Mouse (Mus musculus): ENCODE results near the gene Gm21680. TPM values are rescaled to one million over a fixed set of nuclear protein-coding genes. Genes with fewer than 3 reads are reported as not detected.

Gm21680 gene
- polyA plus RNA-seq, 1 experiment from 2014 or later, result not detected

Other genes starting within 250 kb of the Gm21680 start
- 0.68 and 0.71 TPM in 2 replicates for gene Actr3b, start 212.7 kb downstream of the Gm21680 start, polyA plus RNA-seq (2015; fragmentation: Nextera tagmentation; extraction: Ambion mirVana)
- not detected in 2 replicates for gene Gm21663, start 30.3 kb downstream of the Gm21680 start, polyA plus RNA-seq (2015; fragmentation: Nextera tagmentation; extraction: Ambion mirVana)
- gene Gm21671, start 18.2 kb downstream of the Gm21680 start, polyA plus RNA-seq (2015; fragmentation: Nextera tagmentation; extraction: Ambion mirVana), result not detected in 2 replicates
- gene Gm21698, start 16.0 kb upstream of the Gm21680 start, polyA plus RNA-seq (2015; fragmentation: Nextera tagmentation; extraction: Ambion mirVana), result not detected in 2 replicates
- not detected in 2 replicates for gene Gm1979, start 32.1 kb upstream of the Gm21680 start, polyA plus RNA-seq (2015; fragmentation: Nextera tagmentation; extraction: Ambion mirVana)
- not detected in 2 replicates for gene Gm5862, start 50.3 kb upstream of the Gm21680 start, polyA plus RNA-seq (2015; fragmentation: Nextera tagmentation; extraction: Ambion mirVana)
- gene Speer4a, start 66.9 kb upstream of the Gm21680 start, polyA plus RNA-seq (2015; fragmentation: Nextera tagmentation; extraction: Ambion mirVana), result not detected in 2 replicates
- not detected in 2 replicates for gene Gm7347, start 85.9 kb upstream of the Gm21680 start, polyA plus RNA-seq (2015; fragmentation: Nextera tagmentation; extraction: Ambion mirVana)
- not detected in 2 replicates for gene Gm10471, start 116.6 kb upstream of the Gm21680 start, polyA plus RNA-seq (2015; fragmentation: Nextera tagmentation; extraction: Ambion mirVana)
- not detected in 2 replicates for gene 5031410I06Rik, start 132.7 kb upstream of the Gm21680 start, polyA plus RNA-seq (2015; fragmentation: Nextera tagmentation; extraction: Ambion mirVana)
- not detected in 2 replicates for gene Gm10220, start 148.8 kb upstream of the Gm21680 start, polyA plus RNA-seq (2015; fragmentation: Nextera tagmentation; extraction: Ambion mirVana)